Mouse (Mus musculus): ENCODE results near the gene Itsn1. TPM values are rescaled to one million over a fixed set of nuclear protein-coding genes. Genes with fewer than 3 reads are reported as not detected.

Itsn1 gene
- total RNA-seq, 2 experiments from 2014 or later: 41.0 to 41.2 TPM

DNA sequence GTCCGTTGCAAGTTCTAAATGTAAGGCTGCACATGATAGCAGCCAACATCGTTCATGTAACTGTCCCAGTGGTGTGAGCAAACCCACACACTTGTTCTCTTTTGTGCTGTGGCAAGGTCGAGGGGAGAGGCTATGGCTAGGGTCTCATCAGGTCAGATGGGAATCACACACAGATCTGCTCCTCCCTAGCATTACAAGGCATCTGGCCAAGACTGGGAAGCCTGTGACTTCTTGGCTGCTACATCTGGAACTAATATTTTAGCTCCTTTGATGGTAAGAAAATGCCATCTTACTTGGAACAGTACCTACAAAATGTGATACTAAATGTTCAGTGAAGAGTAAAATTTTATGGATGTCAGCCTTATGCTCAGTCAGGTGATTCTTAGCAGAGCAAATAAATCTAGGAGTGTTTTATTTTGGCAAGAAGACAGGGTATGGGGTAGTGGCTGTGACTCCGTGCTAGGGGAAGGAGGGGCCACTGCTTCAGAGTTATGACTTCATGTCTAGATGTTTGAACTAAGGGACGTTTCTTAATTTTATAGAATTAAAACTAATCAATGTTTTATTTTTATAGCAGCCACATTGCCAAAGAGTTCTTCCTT lies 73.5 kb downstream of the Itsn1 start:
- no peak for DNase-seq
- intact Hi-C loops (cut with DNase I): no loop called here

DNA sequence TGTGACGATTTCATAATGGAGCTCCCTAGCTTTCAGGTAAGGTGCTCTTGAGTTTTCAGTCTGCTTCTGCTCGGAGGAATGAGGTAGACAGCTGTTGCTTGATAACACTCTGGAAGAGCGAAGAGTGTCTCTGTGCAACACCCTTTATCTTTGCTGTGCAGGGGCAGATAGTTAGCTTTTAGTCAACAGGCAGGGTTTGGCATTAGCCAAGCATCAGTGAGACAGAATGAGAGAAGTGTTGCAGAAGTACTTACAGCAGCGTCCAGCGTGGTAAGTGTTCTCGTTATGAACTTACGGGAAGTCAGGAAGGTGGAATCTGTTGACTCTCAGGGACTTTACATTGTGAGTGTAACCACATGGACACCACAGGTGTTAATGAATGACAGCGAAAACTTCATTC lies 75.3 kb downstream of the Itsn1 start:
- DNase-seq: no peak
- intact Hi-C loops (cut with DNase I): no loop called here

DNA sequence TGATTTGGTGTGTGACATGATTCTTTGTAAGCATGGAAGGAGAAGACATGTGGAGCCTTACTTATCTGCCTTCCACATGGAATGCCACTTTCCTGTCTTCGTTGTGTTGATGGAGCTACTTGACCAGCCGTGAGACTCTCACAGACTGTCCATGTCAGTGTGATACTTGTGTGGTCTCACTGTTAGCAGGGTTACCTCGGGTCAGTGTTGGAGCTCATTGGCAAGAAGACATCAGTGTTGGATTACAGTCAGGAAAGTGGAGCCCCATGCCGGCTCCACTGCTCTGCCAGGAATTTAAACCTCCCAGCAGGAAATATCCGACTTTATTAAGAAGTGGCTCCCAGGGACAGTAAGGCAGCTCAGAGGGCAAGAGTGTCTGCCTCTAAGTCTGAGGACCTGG lies 75.8 kb downstream of the Itsn1 start:
- intact Hi-C loops (cut with DNase I): no loop called here
- peak; percentile 78 to 79 for DNase-seq

DNA sequence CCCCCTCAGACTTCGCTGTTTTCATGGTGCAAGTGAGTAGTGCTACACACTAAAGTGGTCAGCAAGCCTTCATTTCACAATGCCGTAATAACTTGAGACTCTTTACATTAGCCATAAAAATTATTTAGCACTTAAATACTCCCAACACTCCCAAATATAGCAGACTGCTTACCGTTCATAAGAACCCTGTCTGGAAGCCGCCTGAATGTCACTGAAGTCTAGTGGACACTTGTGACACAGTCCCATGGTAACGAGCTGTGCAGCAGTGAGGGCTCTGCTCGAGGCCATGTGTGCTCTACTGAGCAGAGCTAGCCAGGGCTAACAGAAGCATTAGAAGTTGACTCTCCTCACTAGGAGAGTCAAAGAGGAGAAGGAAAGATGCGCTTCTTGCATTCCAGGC lies 81.2 kb downstream of the Itsn1 start:
- intact Hi-C loops (cut with DNase I): no loop called here
- DNase-seq: no peak

DNA sequence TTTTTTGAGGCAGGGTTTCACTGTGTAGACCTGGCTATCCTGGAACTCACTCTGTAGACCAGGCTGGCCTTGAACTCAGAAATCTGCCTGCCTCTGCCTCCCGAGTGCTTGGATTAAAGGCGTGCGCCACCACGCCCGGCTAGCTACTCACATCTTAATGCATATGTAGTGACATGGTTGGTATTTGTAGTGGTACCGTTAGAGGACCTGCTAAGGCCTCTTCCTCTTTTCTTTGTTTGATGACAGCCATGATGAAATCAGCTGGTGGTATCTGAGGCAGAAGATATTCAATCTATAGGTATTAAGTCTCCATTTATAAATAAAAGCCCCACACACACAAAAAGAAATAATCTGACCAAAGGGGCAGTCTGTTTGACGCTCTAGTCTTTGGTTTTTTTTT lies 82.3 kb downstream of the Itsn1 start:
- intact Hi-C loops (cut with DNase I): no loop called here
- DNase-seq: no peak

DNA sequence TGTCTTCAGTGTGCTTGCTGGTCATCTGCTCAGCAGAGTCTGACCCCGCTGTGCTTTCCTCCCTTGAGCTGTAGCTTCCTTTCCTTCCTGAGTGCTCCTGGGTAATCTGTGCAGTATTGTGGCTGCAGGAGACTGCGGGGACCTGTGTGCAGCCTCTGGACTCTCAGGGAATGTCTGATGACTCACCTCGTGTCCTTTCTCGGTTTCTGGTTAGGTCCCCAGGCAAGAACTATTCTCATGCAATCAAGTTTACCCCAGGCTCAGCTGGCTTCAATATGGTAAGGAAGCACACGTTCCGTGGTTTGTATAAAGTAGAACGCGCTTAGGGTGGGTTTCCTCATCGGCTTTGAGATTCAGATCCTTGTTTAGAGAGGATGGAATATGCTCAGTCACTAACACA lies 82.8 kb downstream of the Itsn1 start:
- intact Hi-C loops (cut with DNase I): no loop called here
- no peak for DNase-seq

DNA sequence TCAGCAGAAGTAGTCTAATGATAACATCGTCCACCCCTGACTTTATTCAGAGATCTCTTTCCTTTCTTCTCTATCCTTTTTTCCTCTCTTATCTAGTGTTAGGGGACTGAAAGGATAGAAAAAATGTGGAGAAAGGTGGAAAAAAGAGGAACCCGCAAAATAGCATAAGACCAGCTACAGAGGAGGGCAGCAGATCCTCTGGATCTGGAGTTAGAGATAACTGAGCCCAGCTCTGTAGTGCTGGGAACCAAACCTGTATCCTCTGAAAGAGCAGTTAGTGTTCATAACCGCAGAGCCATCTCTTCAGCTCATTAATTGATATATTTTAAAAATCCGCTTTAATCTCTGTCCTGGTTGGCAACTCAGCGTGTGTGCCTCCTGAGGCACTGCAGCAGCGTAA lies 84.5 kb downstream of the Itsn1 start:
- DNase-seq: no peak
- intact Hi-C loops (cut with DNase I): no loop called here

DNA sequence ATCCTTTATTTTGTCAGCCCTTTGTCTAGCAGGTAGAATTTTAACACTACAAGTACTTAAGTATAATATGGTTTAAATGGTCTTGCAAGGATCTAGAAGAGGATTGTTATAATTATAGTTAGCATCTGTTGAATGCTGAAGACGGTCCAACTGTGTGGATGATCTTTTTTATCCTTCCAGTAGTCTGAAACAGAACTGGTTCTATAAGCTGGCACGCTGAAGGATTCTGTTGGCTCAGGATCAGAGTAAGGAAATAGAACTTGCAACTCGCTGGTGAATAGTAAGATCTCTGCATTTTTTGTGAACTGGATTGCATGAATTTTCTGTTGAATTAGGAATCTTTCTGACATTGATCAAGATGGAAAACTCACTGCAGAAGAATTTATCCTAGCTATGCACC lies 86.0 kb downstream of the Itsn1 start:
- no peak for DNase-seq

DNA sequence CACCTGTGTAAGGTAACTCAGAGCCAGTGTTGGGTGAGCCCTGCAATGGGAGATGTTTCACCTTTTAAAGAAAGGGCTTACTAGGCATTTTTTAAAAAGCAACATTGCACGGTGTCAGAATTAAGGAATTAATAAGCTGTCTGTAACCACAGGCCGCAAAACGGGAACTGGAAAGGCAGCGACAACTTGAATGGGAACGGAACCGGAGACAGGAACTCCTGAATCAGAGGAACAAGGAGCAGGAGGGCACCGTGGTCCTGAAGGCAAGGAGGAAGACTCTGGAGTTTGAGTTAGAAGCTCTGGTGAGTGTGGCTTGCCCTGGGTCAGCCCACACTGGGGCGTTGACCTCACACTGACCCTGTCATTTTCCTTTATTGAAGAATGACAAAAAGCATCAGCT lies 91.2 kb downstream of the Itsn1 start:
- intact Hi-C loops (cut with DNase I): no loop called here

More for the DNA sequence above, 86.0 kb downstream of the Itsn1 start:
- intact Hi-C loops (cut with DNase I): no loop called here

DNA sequence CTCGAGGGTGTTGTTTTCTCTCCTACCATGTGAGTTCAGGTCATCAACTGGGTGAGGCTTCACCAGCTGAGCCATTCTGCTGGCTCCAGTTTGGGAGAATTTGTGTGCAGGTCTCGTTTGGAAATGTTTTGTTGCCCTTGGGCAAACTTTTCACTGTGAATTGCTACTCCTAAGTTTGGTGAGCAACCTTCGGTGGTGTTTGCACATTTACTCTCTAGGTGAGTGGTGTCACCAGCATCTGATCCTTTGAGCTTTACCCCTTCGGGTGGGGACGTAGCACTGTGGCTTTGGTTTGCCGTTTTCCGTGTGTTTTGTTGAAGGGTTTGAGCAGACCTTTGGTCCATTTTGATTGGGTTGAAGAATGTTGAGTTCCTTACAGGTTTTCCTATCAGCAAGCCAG lies 93.2 kb downstream of the Itsn1 start:
- no peak for DNase-seq
- intact Hi-C loops (cut with DNase I): no loop called here

More for the DNA sequence above, 91.2 kb downstream of the Itsn1 start:
- DNase-seq: no peak

DNA sequence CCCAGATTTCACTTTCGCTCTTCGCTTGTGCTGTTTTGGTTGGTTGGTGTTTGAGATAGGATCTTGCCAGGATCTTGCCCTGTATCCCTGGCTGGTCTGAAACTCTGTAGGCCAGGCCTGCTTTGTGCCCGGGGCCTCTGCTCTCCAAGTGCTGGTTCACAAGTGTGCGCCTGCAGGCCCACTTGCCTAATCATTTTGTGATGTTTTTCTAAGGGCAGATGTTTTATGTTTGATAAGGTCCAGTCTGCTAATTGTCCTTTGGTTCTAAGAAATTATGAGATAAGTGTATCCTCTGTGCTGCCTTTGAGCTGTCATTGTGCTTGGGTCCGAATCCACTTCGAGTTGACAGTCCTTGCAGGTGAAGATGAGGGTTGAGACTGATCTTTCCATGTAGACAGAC lies 93.7 kb downstream of the Itsn1 start:
- intact Hi-C loops (cut with DNase I): no loop called here
- no peak for DNase-seq

DNA sequence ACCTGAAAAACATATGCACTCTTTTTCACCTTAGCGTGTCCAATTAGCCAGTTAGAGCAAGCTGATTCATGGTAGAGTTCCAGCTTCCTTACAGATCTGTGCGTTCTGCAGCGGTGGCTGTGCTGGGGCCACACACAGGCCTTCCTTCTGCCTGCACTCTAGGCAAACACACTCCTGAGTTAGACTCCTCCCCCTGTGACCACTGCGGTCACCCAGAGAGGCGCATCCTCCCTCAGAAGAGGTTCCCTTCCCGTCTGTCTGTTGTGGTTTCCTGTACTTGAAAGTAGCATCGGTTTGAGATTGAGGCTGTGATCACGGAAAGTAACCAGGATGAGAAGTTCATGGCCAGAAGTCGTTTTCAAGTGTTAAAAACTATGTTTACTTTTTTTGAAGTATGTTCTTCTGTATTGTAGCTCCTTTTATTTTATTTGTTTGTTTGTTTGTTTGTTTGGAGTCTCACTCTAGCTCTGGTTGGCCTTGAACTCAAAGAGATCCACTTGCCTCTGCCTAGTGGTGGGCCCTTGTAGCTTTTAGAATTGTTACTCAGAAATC lies 96.8 kb downstream of the Itsn1 start:
- intact Hi-C loops (cut with DNase I): no loop called here
- peak in 1 of 2 experiments; percentile 41 for DNase-seq

DNA sequence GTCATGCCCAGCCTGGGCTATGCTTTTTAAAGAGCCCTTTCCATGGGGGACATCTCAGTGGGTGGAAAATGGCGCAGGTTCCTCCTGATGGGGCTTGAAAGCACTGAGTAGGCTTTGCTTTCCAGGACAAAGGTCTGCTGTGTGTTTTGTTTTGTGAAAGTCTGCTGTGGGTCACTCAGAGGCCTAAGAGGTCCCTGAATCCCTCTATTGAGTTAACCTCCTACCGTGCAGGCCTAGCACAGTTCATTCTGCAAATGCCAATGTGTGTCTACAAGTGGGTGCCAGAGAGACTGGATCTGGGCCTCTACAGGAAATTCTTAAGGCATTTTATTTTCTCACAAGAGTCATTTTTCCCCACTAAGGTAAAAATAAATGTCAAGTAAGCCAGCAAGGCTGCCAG lies 97.8 kb downstream of the Itsn1 start:
- intact Hi-C loops (cut with DNase I): no loop called here
- DNase-seq: no peak

DNA sequence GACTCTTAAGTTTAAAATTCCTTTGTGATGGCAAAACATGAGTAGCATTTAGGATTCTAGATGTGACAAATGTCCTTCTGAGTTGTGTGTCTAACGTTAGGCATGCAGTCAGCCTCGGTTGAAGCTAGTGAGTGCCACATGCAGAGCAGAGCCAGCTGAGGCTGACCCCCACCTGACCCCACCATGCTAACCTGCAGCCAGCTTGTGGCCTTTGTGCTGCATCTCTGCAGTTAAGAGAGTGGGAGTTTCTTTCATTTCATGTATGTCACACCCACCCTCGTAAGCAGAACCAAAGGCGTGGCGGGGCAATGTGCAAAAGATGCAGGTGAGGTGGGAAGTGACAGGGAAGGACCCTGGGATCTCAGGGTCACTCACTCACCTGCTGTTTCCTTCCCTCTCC lies 98.4 kb downstream of the Itsn1 start:
- intact Hi-C loops (cut with DNase I): no loop called here
- DNase-seq: no peak

DNA sequence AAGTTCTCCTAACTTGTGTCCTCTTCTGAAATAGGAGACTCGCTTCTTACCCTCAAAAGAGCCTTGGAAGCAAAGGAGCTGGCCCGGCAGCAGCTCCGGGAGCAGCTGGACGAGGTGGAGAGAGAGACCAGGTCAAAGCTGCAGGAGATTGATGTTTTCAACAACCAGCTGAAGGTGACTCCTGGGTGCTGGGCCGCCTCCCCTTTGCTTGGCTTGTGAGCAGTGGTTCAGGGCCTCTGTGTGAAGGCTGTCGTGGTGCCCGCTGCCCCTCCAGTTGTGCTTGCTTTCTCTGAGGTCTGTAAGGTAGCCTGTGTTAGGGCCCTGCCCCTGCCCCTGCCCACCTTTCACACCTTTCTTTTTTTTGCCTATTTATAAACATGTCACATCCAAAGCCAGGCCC lies 99.1 kb downstream of the Itsn1 start:
- intact Hi-C loops (cut with DNase I): no loop called here
- DNase-seq: peak in 1 of 2 experiments; percentile 40

DNA sequence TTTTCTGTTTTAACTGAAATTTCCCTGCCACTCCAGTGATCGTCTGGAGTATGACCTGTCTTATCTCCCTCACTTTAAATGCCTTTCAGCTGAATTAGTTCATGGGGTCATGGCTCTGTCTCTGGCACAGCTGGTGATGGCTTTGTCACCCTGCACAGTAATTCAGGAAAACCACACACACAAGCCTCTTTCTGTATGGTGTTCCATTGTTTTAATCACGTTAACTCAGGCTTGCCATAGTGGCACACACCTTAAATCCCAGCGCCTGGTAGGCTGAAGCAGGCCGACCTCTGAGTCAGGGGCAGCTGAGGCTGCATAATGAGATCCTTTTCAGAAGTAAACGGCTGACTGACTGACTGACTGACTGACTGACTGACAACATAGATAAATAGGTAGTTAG lies 99.5 kb downstream of the Itsn1 start:
- no peak for DNase-seq
- intact Hi-C loops (cut with DNase I): no loop called here

DNA sequence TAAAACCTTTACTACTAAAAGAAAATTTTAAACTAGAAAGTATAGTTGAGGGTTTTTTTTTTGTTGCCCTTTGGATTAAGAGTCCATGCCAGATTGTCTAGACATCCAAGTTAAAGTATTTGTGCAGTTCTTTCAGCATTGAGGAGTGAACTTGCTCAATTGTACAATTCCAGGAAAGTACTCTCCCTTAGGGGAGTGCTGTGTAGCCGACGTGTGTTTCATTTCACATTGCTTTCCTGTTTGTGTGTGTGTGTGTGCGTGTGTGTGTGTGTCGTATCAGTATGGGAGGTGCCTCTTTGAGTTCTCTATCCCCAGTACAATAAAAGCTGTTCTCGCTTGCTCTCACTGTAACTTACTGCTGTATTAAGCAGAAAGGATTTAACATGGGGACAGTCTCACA lies 100.0 kb downstream of the Itsn1 start:
- intact Hi-C loops (cut with DNase I): no loop called here
- no peak for DNase-seq

DNA sequence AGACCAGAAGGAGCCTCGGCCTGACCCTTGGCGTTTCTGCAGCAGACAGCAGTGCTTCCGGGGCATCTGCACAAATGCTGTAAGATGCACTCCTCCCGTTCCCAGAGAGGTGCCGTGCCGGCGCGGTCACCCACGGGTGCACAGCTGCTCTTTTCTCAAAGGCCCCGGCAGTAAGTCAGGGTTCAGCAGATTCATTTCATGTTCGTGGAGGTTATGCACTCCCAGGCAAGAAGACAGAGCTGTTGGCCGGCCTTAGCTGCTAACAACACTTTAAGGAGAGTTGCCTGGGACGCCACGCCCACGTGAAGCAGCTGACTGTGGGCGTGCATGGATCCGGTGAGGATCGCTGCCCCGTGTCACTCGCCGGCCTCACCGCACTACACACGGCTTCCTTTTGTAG lies 101.2 kb downstream of the Itsn1 start:
- intact Hi-C loops (cut with DNase I): no loop called here
- no peak for DNase-seq

DNA sequence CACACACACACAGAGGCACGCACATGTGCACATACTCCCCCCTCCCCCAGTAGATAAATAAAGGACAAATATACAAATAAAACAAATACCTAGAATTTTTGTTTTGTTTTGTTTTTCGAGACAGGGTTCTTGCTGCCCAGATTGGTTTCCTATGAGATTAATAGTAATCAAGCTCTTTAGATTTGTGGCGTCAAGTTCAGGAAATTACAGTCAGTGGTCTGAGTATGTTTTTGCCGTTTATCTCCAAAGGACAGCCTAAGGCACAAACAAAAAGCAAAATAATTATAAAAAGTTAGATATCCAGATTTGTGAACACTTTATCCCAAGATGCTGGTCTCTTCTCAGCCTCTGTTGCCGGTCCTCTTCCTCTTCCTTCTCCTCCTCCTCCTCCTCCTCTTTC lies 104.0 kb downstream of the Itsn1 start:
- intact Hi-C loops (cut with DNase I): no loop called here
- no peak for DNase-seq

DNA sequence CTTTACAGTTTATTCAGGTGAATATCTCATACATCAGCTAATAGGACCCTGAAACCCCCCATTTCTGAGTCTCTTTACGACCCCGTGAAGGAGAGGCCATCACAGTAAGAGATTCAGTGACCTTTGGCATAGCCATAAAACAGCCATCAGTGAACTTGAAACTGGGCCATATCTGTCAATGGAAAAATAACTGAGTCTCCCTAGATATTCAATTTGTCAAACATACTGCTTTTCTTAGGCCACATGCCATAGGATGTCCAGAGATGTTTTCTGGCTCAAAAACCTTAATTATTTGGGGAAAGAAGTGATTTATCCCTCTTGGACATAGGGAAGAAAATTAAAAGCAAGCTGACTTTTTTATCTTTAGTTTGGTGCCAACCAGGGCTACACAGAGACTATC lies 104.5 kb downstream of the Itsn1 start:
- intact Hi-C loops (cut with DNase I): no loop called here
- no peak for DNase-seq

DNA sequence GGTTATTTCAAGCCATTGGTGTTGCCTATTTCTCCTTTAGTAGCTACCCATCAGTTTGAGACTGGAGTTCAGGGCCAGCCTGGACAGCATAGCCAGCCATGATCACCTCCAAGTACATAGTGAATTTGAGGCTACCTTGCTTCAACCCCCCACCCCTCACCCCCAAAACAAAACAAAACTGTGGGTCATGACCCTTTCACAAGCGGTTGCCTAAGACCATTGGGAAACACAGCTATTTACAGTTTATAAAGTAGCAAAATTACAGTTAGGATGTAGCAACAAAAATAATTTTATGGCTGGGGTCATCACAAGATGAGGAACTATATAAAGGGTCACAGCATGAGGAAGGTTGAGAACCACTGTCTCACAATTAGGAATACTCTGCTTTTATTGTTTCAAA lies 104.9 kb downstream of the Itsn1 start:
- intact Hi-C loops (cut with DNase I): no loop called here
- no peak for DNase-seq

DNA sequence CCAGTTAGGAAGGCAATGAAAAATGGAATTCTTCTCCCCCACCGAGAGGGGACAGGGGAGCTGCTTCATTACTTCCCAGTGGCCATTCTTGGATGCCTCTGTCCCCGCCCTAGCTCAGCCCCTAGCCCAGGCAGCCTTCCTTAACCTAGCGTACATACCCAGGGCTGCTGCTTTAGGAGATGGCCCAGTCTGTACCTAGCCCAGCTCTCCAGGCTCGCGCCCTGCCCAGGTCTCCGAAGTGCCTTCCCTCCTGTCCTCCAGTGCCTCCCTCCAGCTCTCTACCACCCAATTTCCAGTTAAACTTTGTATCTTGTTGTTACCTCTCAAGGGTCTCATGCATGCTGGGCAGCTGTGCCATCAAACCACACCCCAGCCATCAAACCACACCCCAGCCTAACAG lies 106.7 kb downstream of the Itsn1 start:
- no peak for DNase-seq
- intact Hi-C loops (cut with DNase I): no loop called here

Data from heart, postnatal 10 days (tissue).